Comparison of ENCODE assay signal across 33 mouse cellular contexts in genomic region chr16:13678601-13679319, GRCm38 (mm10). TPM values are rescaled to one million over a fixed set of nuclear protein-coding genes. Genes with fewer than 3 reads are reported as not detected.
DNase-seq lines count a peak whose midpoint lies in the region; ATAC-seq and TF ChIP-seq lines count a peak whose summit lies in the region.
"Had no signal": no experiment of that assay in that cellular context is flagged by ENCODE, and none has a peak within 500 bp of the region (broad histone marks: within the 10 kb centered on the region; RNA-seq: fewer than 3 reads in every experiment).

No protein-coding gene starts in this region.

- H3K9me3 ChIP-seq in intestine, embryonic 16.5 days (ENCODE audit: control insufficient read depth, low read length) = no peaks in the 10 kb centered on the region
- H3K9me3 ChIP-seq in intestine, embryonic 15.5 days = no peaks in the 10 kb centered on the region
- H3K9me3 ChIP-seq in liver, postnatal 0 days (ENCODE audit: low read length) = no peaks in the 10 kb centered on the region
- H3K9me3 ChIP-seq in liver, embryonic 12.5 days (replicated peaks) = no peaks in the 10 kb centered on the region
- H3K9me3 ChIP-seq: heart, embryonic 15.5 days; limb, embryonic 13.5 days; midbrain, embryonic 10.5 days; midbrain, embryonic 15.5 days; neural tube, embryonic 15.5 days had no signal

- H3K27me3 ChIP-seq in intestine, embryonic 16.5 days (replicated peaks; ENCODE audit: control insufficient read depth, insufficient read depth, low read length) = no peaks in the 10 kb centered on the region
- no peaks in the 10 kb centered on the region for H3K27me3 ChIP-seq in intestine, embryonic 15.5 days (replicated peaks)
- no peaks in the 10 kb centered on the region for H3K27me3 ChIP-seq in liver, postnatal 0 days (ENCODE audit: insufficient read depth, low read length)
- H3K27me3 ChIP-seq in liver, embryonic 12.5 days (replicated peaks) = no peaks in the 10 kb centered on the region
- H3K27me3 ChIP-seq in small intestine, adult 2 months (ENCODE audit: control insufficient read depth, insufficient read depth, low read length) = no peaks in the 10 kb centered on the region
- H3K27me3 ChIP-seq: heart, embryonic 15.5 days; limb, embryonic 13.5 days; midbrain, embryonic 15.5 days; neural tube, embryonic 15.5 days had no signal

- no peak for TF ChIP-seq POLR2A in small intestine, adult 2 months (IDR thresholded peaks at IDR 0.05; ENCODE audit: low read depth, low read length)

- no peak for DNase-seq in liver, postnatal 0 days
- DNase-seq in adipocyte (ENCODE audit: low spot score) = peak; percentile 82
- no peak for DNase-seq in gastrocnemius, adult 18-20 months (ENCODE audit: low spot score)
- no peak for DNase-seq in cerebellum, adult 9-10 months
- DNase-seq: adrenal gland, adult 2 months; adrenal gland, postnatal 36 days; cerebellum, adult 2 months; cerebellum, postnatal 25 days; kidney, postnatal 10 days; lung, embryonic 14.5 days; right cerebral cortex, postnatal 4 days; thymus, adult 18-20 months; thymus, postnatal 25 days had no signal

- peak; percentile 79 for ATAC-seq in intestine, embryonic 16.5 days
- ATAC-seq in intestine, embryonic 15.5 days = no peak
- ATAC-seq in liver, postnatal 0 days = peak; percentile 94
- ATAC-seq in liver, embryonic 12.5 days = no peak
- ATAC-seq: CD4-positive, CD25-positive, alpha-beta regulatory T cell, adult 4 months; forebrain, embryonic 14.5 days; hindbrain, embryonic 16.5 days; midbrain, embryonic 15.5 days had no signal

- peak; percentile 38; the same call in 1 of the 2 replicates for TF ChIP-seq EP300 in liver, postnatal 0 days (IDR thresholded peaks at IDR 0.05; ENCODE audit: low read depth)

- WGBS in intestine, embryonic 16.5 days = 85% methylated on average over 3 of the region's 3 CpGs
- WGBS in intestine, embryonic 15.5 days = 90% methylated on average over 3 of the region's 3 CpGs
- WGBS in liver, postnatal 0 days (ENCODE audit: insufficient replicate concordance) = 76% methylated on average over 3 of the region's 3 CpGs
- WGBS in liver, embryonic 12.5 days (ENCODE audit: insufficient replicate concordance) = 82% methylated on average over 3 of the region's 3 CpGs
- 53% methylated on average over 3 of the region's 3 CpGs for WGBS in small intestine, adult 2 months

- TF ChIP-seq CTCF in liver, postnatal 0 days (IDR thresholded peaks at IDR 0.05; ENCODE audit: low read depth) = no peak
- TF ChIP-seq CTCF in small intestine, adult 2 months (IDR thresholded peaks at IDR 0.05; ENCODE audit: extremely low read depth, insufficient read length, insufficient replicate concordance, low read depth, low read length) = no peak

- no peak overlapping the region for H3K4me2 ChIP-seq in intestine, embryonic 16.5 days (ENCODE audit: low read depth, low read length)
- H3K4me2 ChIP-seq in intestine, embryonic 15.5 days (replicated peaks) = no peak overlapping the region
- no peak overlapping the region for H3K4me2 ChIP-seq in liver, postnatal 0 days (ENCODE audit: low read depth, low read length)
- no peak overlapping the region for H3K4me2 ChIP-seq in liver, embryonic 12.5 days
- H3K4me2 ChIP-seq: heart, embryonic 15.5 days; limb, embryonic 13.5 days; lung, embryonic 14.5 days; midbrain, embryonic 15.5 days; neural tube, embryonic 15.5 days had no signal

- H3K27ac ChIP-seq in intestine, embryonic 16.5 days (ENCODE audit: low read length) = no peak overlapping the region
- no peak overlapping the region for H3K27ac ChIP-seq in intestine, embryonic 15.5 days
- peak overlapping the region; percentile 80 for H3K27ac ChIP-seq in liver, postnatal 0 days (ENCODE audit: low read depth)
- no peak overlapping the region for H3K27ac ChIP-seq in liver, embryonic 12.5 days
- H3K27ac ChIP-seq in small intestine, adult 2 months (ENCODE audit: insufficient read depth, low read depth, low read length) = peak overlapping the region; percentile 13; the same call in 1 of the 2 replicates
- H3K27ac ChIP-seq: heart, embryonic 15.5 days; left cerebral cortex, adult 2 months; limb, embryonic 13.5 days; liver, embryonic 14.5 days; midbrain, embryonic 10.5 days; midbrain, embryonic 15.5 days; neural tube, embryonic 15.5 days had no signal

- H3K4me1 ChIP-seq in intestine, embryonic 16.5 days (ENCODE audit: control insufficient read depth, insufficient read depth, low read length) = no peaks in the 10 kb centered on the region
- H3K4me1 ChIP-seq in intestine, embryonic 15.5 days (replicated peaks) = no peaks in the 10 kb centered on the region
- H3K4me1 ChIP-seq in liver, postnatal 0 days (ENCODE audit: insufficient read depth) = peaks cover under 1% of the 10 kb centered on the region; the same call in 1 of the 2 replicates
- H3K4me1 ChIP-seq in liver, embryonic 12.5 days = peaks cover 15% of the 10 kb centered on the region
- no peaks in the 10 kb centered on the region for H3K4me1 ChIP-seq in small intestine, adult 2 months (ENCODE audit: control insufficient read depth, insufficient read depth, insufficient read length, low read length)
- H3K4me1 ChIP-seq: heart, embryonic 15.5 days; limb, embryonic 13.5 days; midbrain, embryonic 10.5 days; midbrain, embryonic 15.5 days; neural tube, embryonic 15.5 days had no signal

- H3K4me3 ChIP-seq in intestine, embryonic 16.5 days (ENCODE audit: low read length) = no peak overlapping the region
- no peak overlapping the region for H3K4me3 ChIP-seq in intestine, embryonic 15.5 days (replicated peaks)
- H3K4me3 ChIP-seq in liver, postnatal 0 days (ENCODE audit: low read depth, low read length) = no peak overlapping the region
- no peak overlapping the region for H3K4me3 ChIP-seq in liver, embryonic 12.5 days
- no peak overlapping the region for H3K4me3 ChIP-seq in small intestine, adult 2 months (ENCODE audit: low read depth, low read length)
- H3K4me3 ChIP-seq: heart, embryonic 15.5 days; left cerebral cortex, adult 2 months; limb, embryonic 13.5 days; midbrain, embryonic 10.5 days; midbrain, embryonic 15.5 days; neural tube, embryonic 15.5 days had no signal

- no peak overlapping the region for H3K9ac ChIP-seq in intestine, embryonic 16.5 days (ENCODE audit: low read depth, low read length)
- no peak overlapping the region for H3K9ac ChIP-seq in intestine, embryonic 15.5 days
- no peak overlapping the region for H3K9ac ChIP-seq in liver, postnatal 0 days (replicated peaks)
- H3K9ac ChIP-seq in liver, embryonic 12.5 days = no peak overlapping the region
- H3K9ac ChIP-seq: heart, embryonic 15.5 days; limb, embryonic 13.5 days; liver, embryonic 14.5 days; lung, embryonic 14.5 days; midbrain, embryonic 15.5 days; neural tube, embryonic 15.5 days had no signal

- peaks cover 6% of the 10 kb centered on the region; the same call in 1 of the 2 replicates for H3K36me3 ChIP-seq in intestine, embryonic 16.5 days (ENCODE audit: control insufficient read depth, insufficient read depth, low read length)
- H3K36me3 ChIP-seq in intestine, embryonic 15.5 days = peaks cover 16% of the 10 kb centered on the region; the same call in 1 of the 2 replicates
- peaks cover 15% of the 10 kb centered on the region for H3K36me3 ChIP-seq in liver, postnatal 0 days (replicated peaks; ENCODE audit: insufficient read depth, low read length)
- H3K36me3 ChIP-seq in liver, embryonic 12.5 days = peaks cover 32% of the 10 kb centered on the region
- H3K36me3 ChIP-seq in small intestine, adult 2 months (ENCODE audit: control insufficient read depth, insufficient read depth, low read length) = peaks cover 14% of the 10 kb centered on the region

RNA-seq across cellular contexts. Expression of gene 3110001I22Rik, which starts 7.0 kb away (rescaled TPM):
- polyA plus RNA-seq in intestine, embryonic 16.5 days (2015; fragmentation: Nextera tagmentation; extraction: Ambion mirVana) = 3.4 and 4.1 TPM in 2 replicates
- polyA plus RNA-seq in intestine, embryonic 15.5 days (2015; fragmentation: Nextera tagmentation; extraction: Ambion mirVana) = 3.7 and 4.7 TPM in 2 replicates
- 2.2 and 2.4 TPM in 2 replicates for polyA plus RNA-seq in liver, postnatal 0 days (2015; fragmentation: Nextera tagmentation; extraction: Ambion mirVana)
- polyA plus RNA-seq in liver, embryonic 12.5 days (2016; fragmentation: Nextera tagmentation; extraction: Ambion mirVana) = 3.5 TPM in 2 replicates
- 0.46 and 1.2 TPM in 2 replicates for polyA plus RNA-seq in small intestine, adult 2 months (2012; rRNA removed)
- 1 to 10 TPM; 2.3 to 2.7 TPM for total RNA-seq in gastrocnemius, adult 18-20 months (2021)

RNA-seq across cellular contexts. Expression of gene Bfar, which starts 7.1 kb away (rescaled TPM):
- 36.6 and 38.3 TPM in 2 replicates for polyA plus RNA-seq in intestine, embryonic 16.5 days (2015; fragmentation: Nextera tagmentation; extraction: Ambion mirVana)
- 38.1 and 38.7 TPM in 2 replicates for polyA plus RNA-seq in intestine, embryonic 15.5 days (2015; fragmentation: Nextera tagmentation; extraction: Ambion mirVana)
- polyA plus RNA-seq in liver, postnatal 0 days (2015; fragmentation: Nextera tagmentation; extraction: Ambion mirVana) = 21.3 and 23.1 TPM in 2 replicates
- 17.0 and 17.1 TPM in 2 replicates for polyA plus RNA-seq in liver, embryonic 12.5 days (2016; fragmentation: Nextera tagmentation; extraction: Ambion mirVana)
- 6.2 and 12.8 TPM in 2 replicates for polyA plus RNA-seq in small intestine, adult 2 months (2012; rRNA removed)
- 10 to 100 TPM; 33.1 to 33.2 TPM for total RNA-seq in gastrocnemius, adult 18-20 months (2021)

RNA-seq across cellular contexts. Expression of gene Parn, which starts 10.8 kb away (rescaled TPM):
- 35.8 and 39.4 TPM in 2 replicates for polyA plus RNA-seq in intestine, embryonic 16.5 days (2015; fragmentation: Nextera tagmentation; extraction: Ambion mirVana)
- polyA plus RNA-seq in intestine, embryonic 15.5 days (2015; fragmentation: Nextera tagmentation; extraction: Ambion mirVana) = 38.6 and 38.7 TPM in 2 replicates
- polyA plus RNA-seq in liver, postnatal 0 days (2015; fragmentation: Nextera tagmentation; extraction: Ambion mirVana) = 13.6 and 13.8 TPM in 2 replicates
- 28.1 and 28.5 TPM in 2 replicates for polyA plus RNA-seq in liver, embryonic 12.5 days (2016; fragmentation: Nextera tagmentation; extraction: Ambion mirVana)
- 3.8 and 9.5 TPM in 2 replicates for polyA plus RNA-seq in small intestine, adult 2 months (2012; rRNA removed)
- 1 to 10 TPM; 6.8 to 7.4 TPM for total RNA-seq in gastrocnemius, adult 18-20 months (2021)

RNA-seq across cellular contexts. Expression of gene Pla2g10, which starts 52.0 kb away (rescaled TPM):
- polyA plus RNA-seq in intestine, embryonic 16.5 days (2015; fragmentation: Nextera tagmentation; extraction: Ambion mirVana) = 8.5 and 8.7 TPM in 2 replicates
- polyA plus RNA-seq in intestine, embryonic 15.5 days (2015; fragmentation: Nextera tagmentation; extraction: Ambion mirVana) = 4.8 and 7.9 TPM in 2 replicates
- not detected in 2 replicates for polyA plus RNA-seq in liver, postnatal 0 days (2015; fragmentation: Nextera tagmentation; extraction: Ambion mirVana)
- 0.24 and 0.36 TPM in 2 replicates for polyA plus RNA-seq in liver, embryonic 12.5 days (2016; fragmentation: Nextera tagmentation; extraction: Ambion mirVana)
- polyA plus RNA-seq in small intestine, adult 2 months (2012; rRNA removed) = 9.5 and 21.3 TPM in 2 replicates
- not detected for total RNA-seq in gastrocnemius, adult 18-20 months (2021)
- total RNA-seq: adrenal gland, adult 2 months; adrenal gland, postnatal 36 days; heart, postnatal 25 days; layer of hippocampus, adult 18-20 months; layer of hippocampus, postnatal 10 days; left cerebral cortex, adult 2 months; left cerebral cortex, postnatal 25 days; megakaryocyte progenitor cell, adult 5-6 weeks had no signal
- polyA plus RNA-seq: adrenal gland, adult 2 months; CD4-positive, CD25-positive, alpha-beta regulatory T cell, adult 4 months; cerebellum, adult 2 months; embryonic facial prominence, embryonic 11.5 days; forebrain, embryonic 14.5 days; midbrain, embryonic 10.5 days had no signal

Comparison
In these comparisons a context has a peak if more than half of its experiments do, and no peak if none do; other contexts are left out.
1. ATAC-seq: peak in intestine, embryonic 16.5 days (single experiment) and liver, postnatal 0 days (single experiment); none in intestine, embryonic 15.5 days (single experiment) and liver, embryonic 12.5 days (single experiment).
2. H3K27ac ChIP-seq: peak in liver, postnatal 0 days (single experiment) and small intestine, adult 2 months (single experiment); none in intestine, embryonic 16.5 days (single experiment), intestine, embryonic 15.5 days (single experiment) and liver, embryonic 12.5 days (single experiment).